Mouse (Mus musculus) midbrain, embryonic 13.5 days (tissue): Measurements from ENCODE around the gene Vmn2r7. TPM values are rescaled to one million over a fixed set of nuclear protein-coding genes. Genes with fewer than 3 reads are reported as not detected.
"Not testable (repeated sequence)": the region's sequence is repeated elsewhere in the genome, so short reads cannot be mapped to it uniquely, and the experiment has no call there.

Experiments used
- ATAC-seq: fragments of 200-750 bp; cut with Nextera tagmentation; 2 replicates; pipeline ENCODE4 v1.8.0; 2017; ENCODE audit warnings: mild to moderate bottlenecking, moderate TSS enrichment, moderate library complexity
- H3K27ac ChIP-seq: fragments of 300-500 bp; sonication (generic); 2 replicates; pipeline ENCODE4 v1.5.1; 2015; ENCODE audit warnings: inconsistent platforms, mild to moderate bottlenecking, moderate library complexity
- H3K27me3 ChIP-seq: fragments of 300-500 bp; sonication (generic); 2 replicates; pipeline ENCODE4 v1.6.1; 2015; ENCODE audit warnings: mild to moderate bottlenecking, inconsistent platforms
- H3K36me3 ChIP-seq: fragments of 300-500 bp; sonication (generic); 2 replicates; pipeline ENCODE4 v1.6.1; 2015; ENCODE audit warnings: mild to moderate bottlenecking, inconsistent platforms
- H3K4me1 ChIP-seq: fragments of 300-500 bp; sonication (generic); replicated peaks from 2 replicates; pipeline ENCODE4 v1.6.1; 2015; ENCODE audit warnings: inconsistent platforms
- H3K4me2 ChIP-seq: fragments of 300-500 bp; sonication (generic); replicated peaks from 2 replicates; pipeline ENCODE4 v1.6.1; 2015; ENCODE audit warnings: moderate library complexity, mild to moderate bottlenecking, inconsistent platforms
- H3K4me3 ChIP-seq: fragments of 300-500 bp; sonication (generic); replicated peaks from 2 replicates; pipeline ENCODE4 v1.5.1; 2015; ENCODE audit warnings: mild to moderate bottlenecking, inconsistent platforms
- H3K9ac ChIP-seq: fragments of 300-500 bp; sonication (generic); replicated peaks from 2 replicates; pipeline ENCODE4 v1.6.1; 2015; ENCODE audit warnings: mild to moderate bottlenecking, inconsistent platforms
- H3K9me3 ChIP-seq: fragments of 300-500 bp; sonication (generic); 2 replicates; pipeline ENCODE4 v1.6.1; 2016; ENCODE audit warnings: mild to moderate bottlenecking, inconsistent platforms
- WGBS: fragments of 180-500 bp; shearing (Covaris S2); methylation state at CpG from one replicate; pipeline ENCODE4 v1.1.7; 2015; 5-methylcytosine and 5-hydroxymethylcytosine counted together
- polyA plus RNA-seq: library from polyadenylated mRNA; unstranded; fragments of >200 nt; fragmentation: Nextera tagmentation; extraction: Ambion mirVana; gene quantifications from 2 replicates; pipeline ENCODE4 v1.2.1, GENCODE M21; 2015

Gene Vmn2r7
- polyA plus RNA-seq, 1 experiment from 2014 or later: not detected

- not testable (repeated sequence) for H3K27me3 ChIP-seq, H3K4me2 ChIP-seq, ATAC-seq, H3K9me3 ChIP-seq, H3K36me3 ChIP-seq, H3K27ac ChIP-seq, H3K9ac ChIP-seq, H3K4me1 ChIP-seq, H3K4me3 ChIP-seq
- WGBS: 76% methylated on average over 3 of the region's 3 CpGs
These were observed 117.2 kb downstream of the Vmn2r7 start for GRCm38 (mm10) chr3:64727187-64727970.

GRCm38 (mm10) chr3:64725736-64726135 is 118.8 kb downstream of the Vmn2r7 start:
- H3K9me3 ChIP-seq, ATAC-seq, H3K27ac ChIP-seq, H3K4me3 ChIP-seq, H3K27me3 ChIP-seq, H3K4me2 ChIP-seq, H3K9ac ChIP-seq, H3K36me3 ChIP-seq, H3K4me1 ChIP-seq: not testable (repeated sequence)
- 93% methylated on average over 1 of the region's 1 CpGs for WGBS

GRCm38 (mm10) chr3:64676069-64676468 is 168.5 kb downstream of the Vmn2r7 start:
- 92% methylated on average over 1 of the region's 1 CpGs for WGBS
- not testable (repeated sequence) for H3K27ac ChIP-seq, H3K36me3 ChIP-seq, ATAC-seq, H3K9ac ChIP-seq, H3K27me3 ChIP-seq, H3K4me1 ChIP-seq, H3K4me3 ChIP-seq, H3K4me2 ChIP-seq, H3K9me3 ChIP-seq
